Mouse (Mus musculus): ENCODE measurements at regions not wholly inside any gene's neighbourhood (a gene's known extent, or its start where the extent isn't known, plus 50 kb on each side); places are given as distances from the start of the nearest gene placed in this dataset.

- no peak overlapping the region for H3K27ac ChIP-seq (ENCODE audit: insufficient read depth, low read depth, low read length)
- H3K4me3 ChIP-seq (ENCODE audit: insufficient read depth, low read length), result no peak overlapping the region
- no peaks in the 10 kb centered on the region for H3K4me1 ChIP-seq (ENCODE audit: control insufficient read depth, insufficient read depth, low read length)
- TF ChIP-seq POLR2A (IDR thresholded peaks at IDR 0.05; ENCODE audit: borderline replicate concordance, low read depth, low read length), result no peak
Observed at GRCm38 (mm10) chr10:120565992-120566391, 89.7 kb upstream of the Hmga2 start.

- Histone ChIP-seq H3K4me1 (ENCODE audit: control insufficient read depth, insufficient read depth, low read length) (no peaks in the 10 kb centered on the region), H3K4me3 (ENCODE audit: insufficient read depth, low read length) (no peak overlapping the region), H3K27ac (ENCODE audit: insufficient read depth, low read depth, low read length) (no peak overlapping the region)
- no peak for TF ChIP-seq POLR2A (IDR thresholded peaks at IDR 0.05; ENCODE audit: borderline replicate concordance, low read depth, low read length)
- no peak for TF ChIP-seq CTCF (IDR thresholded peaks at IDR 0.05; ENCODE audit: low read depth, low read length)
Observed at GRCm38 (mm10) chr10:120564859-120565258, 88.6 kb upstream of the Hmga2 start.

GRCm38 (mm10) chr10:120563926-120564325, 87.7 kb upstream of the Hmga2 start:
- TF ChIP-seq POLR2A (IDR thresholded peaks at IDR 0.05; ENCODE audit: borderline replicate concordance, low read depth, low read length), result no peak
- TF ChIP-seq CTCF (IDR thresholded peaks at IDR 0.05; ENCODE audit: low read depth, low read length), result no peak
- Histone ChIP-seq H3K27ac (ENCODE audit: insufficient read depth, low read depth, low read length) (no peak overlapping the region), H3K4me1 (ENCODE audit: control insufficient read depth, insufficient read depth, low read length) (no peaks in the 10 kb centered on the region), H3K4me3 (ENCODE audit: insufficient read depth, low read length) (no peak overlapping the region)

GRCm38 (mm10) chr10:120561821-120562220, 85.6 kb upstream of the Hmga2 start:
- no peak for TF ChIP-seq POLR2A (IDR thresholded peaks at IDR 0.05; ENCODE audit: borderline replicate concordance, low read depth, low read length)
- TF ChIP-seq CTCF (IDR thresholded peaks at IDR 0.05; ENCODE audit: low read depth, low read length), result no peak

GRCm38 (mm10) chr10:120557850-120558447, 81.7 kb upstream of the Hmga2 start:
- TF ChIP-seq POLR2A (IDR thresholded peaks at IDR 0.05; ENCODE audit: borderline replicate concordance, low read depth, low read length), result no peak
- no peak for TF ChIP-seq CTCF (IDR thresholded peaks at IDR 0.05; ENCODE audit: low read depth, low read length)
- peaks cover 5% of the 10 kb centered on the region for H3K4me1 ChIP-seq (ENCODE audit: control insufficient read depth, insufficient read depth, low read length)
- no peak overlapping the region for H3K4me3 ChIP-seq (ENCODE audit: insufficient read depth, low read length)
- no peak overlapping the region for H3K27ac ChIP-seq (ENCODE audit: insufficient read depth, low read depth, low read length)

More at GRCm38 (mm10) chr10:120561821-120562220, 85.6 kb upstream of the Hmga2 start:
- Histone ChIP-seq H3K27ac (ENCODE audit: insufficient read depth, low read depth, low read length) (no peak overlapping the region), H3K4me1 (ENCODE audit: control insufficient read depth, insufficient read depth, low read length) (no peaks in the 10 kb centered on the region), H3K4me3 (ENCODE audit: insufficient read depth, low read length) (no peak overlapping the region)

GRCm38 (mm10) chr10:120556116-120556515, 79.8 kb upstream of the Hmga2 start:
- peaks cover 5% of the 10 kb centered on the region for H3K4me1 ChIP-seq (ENCODE audit: control insufficient read depth, insufficient read depth, low read length)
- no peak overlapping the region for H3K27ac ChIP-seq (ENCODE audit: insufficient read depth, low read depth, low read length)
- no peak overlapping the region for H3K4me3 ChIP-seq (ENCODE audit: insufficient read depth, low read length)
- TF ChIP-seq CTCF (IDR thresholded peaks at IDR 0.05; ENCODE audit: low read depth, low read length) (no peak), POLR2A (IDR thresholded peaks at IDR 0.05; ENCODE audit: borderline replicate concordance, low read depth, low read length) (no peak)

- TF ChIP-seq POLR2A (IDR thresholded peaks at IDR 0.05; ENCODE audit: borderline replicate concordance, low read depth, low read length), result no peak
- TF ChIP-seq CTCF (IDR thresholded peaks at IDR 0.05; ENCODE audit: low read depth, low read length), result no peak
- H3K4me1 ChIP-seq (ENCODE audit: control insufficient read depth, insufficient read depth, low read length), result peaks cover 5% of the 10 kb centered on the region
- peak overlapping the region; percentile 69 for H3K4me3 ChIP-seq (ENCODE audit: insufficient read depth, low read length)
- H3K27ac ChIP-seq (ENCODE audit: insufficient read depth, low read depth, low read length), result no peak overlapping the region
Observed at GRCm38 (mm10) chr10:120553097-120553453, 76.8 kb upstream of the Hmga2 start.

- Histone ChIP-seq H3K27ac (ENCODE audit: insufficient read depth, low read depth, low read length) (no peak overlapping the region), H3K4me1 (ENCODE audit: control insufficient read depth, insufficient read depth, low read length) (peaks cover 5% of the 10 kb centered on the region), H3K4me3 (ENCODE audit: insufficient read depth, low read length) (peak overlapping the region; percentile 69)
- TF ChIP-seq POLR2A (IDR thresholded peaks at IDR 0.05; ENCODE audit: borderline replicate concordance, low read depth, low read length) (no peak), CTCF (IDR thresholded peaks at IDR 0.05; ENCODE audit: low read depth, low read length) (no peak)
Observed at GRCm38 (mm10) chr10:120552341-120553096, 76.2 kb upstream of the Hmga2 start.

- no peak for TF ChIP-seq POLR2A (IDR thresholded peaks at IDR 0.05; ENCODE audit: borderline replicate concordance, low read depth, low read length)
- no peak for TF ChIP-seq CTCF (IDR thresholded peaks at IDR 0.05; ENCODE audit: low read depth, low read length)
- Histone ChIP-seq H3K27ac (ENCODE audit: insufficient read depth, low read depth, low read length) (no peak overlapping the region), H3K4me1 (ENCODE audit: control insufficient read depth, insufficient read depth, low read length) (peaks cover 5% of the 10 kb centered on the region), H3K4me3 (ENCODE audit: insufficient read depth, low read length) (peak overlapping the region; percentile 69)
Observed at GRCm38 (mm10) chr10:120551851-120552281, 75.6 kb upstream of the Hmga2 start.

GRCm38 (mm10) chr10:120547164-120547563, 70.9 kb upstream of the Hmga2 start:
- Histone ChIP-seq H3K27ac (ENCODE audit: insufficient read depth, low read depth, low read length) (no peak overlapping the region), H3K4me3 (ENCODE audit: insufficient read depth, low read length) (no peak overlapping the region), H3K4me1 (ENCODE audit: control insufficient read depth, insufficient read depth, low read length) (no peaks in the 10 kb centered on the region; the same call in 1 of the 2 replicates)
- TF ChIP-seq CTCF (IDR thresholded peaks at IDR 0.05; ENCODE audit: low read depth, low read length), result no peak
- TF ChIP-seq POLR2A (IDR thresholded peaks at IDR 0.05; ENCODE audit: borderline replicate concordance, low read depth, low read length), result no peak
